Mouse (Mus musculus) erythroblast, embryonic 14.5 days (primary cell): ENCODE results near the gene Nsd2.

Experiments
- GATA1 ChIP-seq: IDR thresholded peaks from 2 replicates; pipeline ENCODE4 v1.6.1; 2012; ENCODE audit warnings: low read length, inconsistent platforms, mixed read lengths
- TAL1 ChIP-seq: IDR thresholded peaks from 3 replicates; pipeline ENCODE4 v1.6.1; 2012; ENCODE audit warnings: low read length, inconsistent platforms, mixed read lengths

GRCm38 (mm10) chr5:33899245-33899644, 78.7 kb downstream of the Nsd2 start:
- no peak for TF ChIP-seq GATA1
- no peak for TF ChIP-seq TAL1
